Mouse (Mus musculus): ENCODE results near the gene Efcab8.

Efcab8 gene

GRCm38 (mm10) chr2:153779394-153779981 lies at the start of gene Efcab8:
Efcab8 (plus strand) TSS chr2:153779931.
- no peak for DNase-seq (ENCODE audit: low spot score)

GRCm38 (mm10) chr2:153734033-153734432 lies 45.7 kb upstream of the Efcab8 start:
- no peak for DNase-seq (ENCODE audit: low spot score)

GRCm38 (mm10) chr2:153740500-153741436 lies 39.0 kb upstream of the Efcab8 start, which contains the start of gene Mapre1:
Mapre1 (plus strand) TSS chr2:153741274.
- peak; percentile 99 for DNase-seq (ENCODE audit: low spot score)

GRCm38 (mm10) chr2:153741437-153742065 lies 38.2 kb upstream of the Efcab8 start:
- no peak for DNase-seq (ENCODE audit: low spot score)

GRCm38 (mm10) chr2:153747994-153748393 lies 31.7 kb upstream of the Efcab8 start:
- DNase-seq (ENCODE audit: low spot score): no peak

- no peak for DNase-seq (ENCODE audit: low spot score)
Measured at GRCm38 (mm10) chr2:153750363-153750762, 29.4 kb upstream of the Efcab8 start.

DNA sequence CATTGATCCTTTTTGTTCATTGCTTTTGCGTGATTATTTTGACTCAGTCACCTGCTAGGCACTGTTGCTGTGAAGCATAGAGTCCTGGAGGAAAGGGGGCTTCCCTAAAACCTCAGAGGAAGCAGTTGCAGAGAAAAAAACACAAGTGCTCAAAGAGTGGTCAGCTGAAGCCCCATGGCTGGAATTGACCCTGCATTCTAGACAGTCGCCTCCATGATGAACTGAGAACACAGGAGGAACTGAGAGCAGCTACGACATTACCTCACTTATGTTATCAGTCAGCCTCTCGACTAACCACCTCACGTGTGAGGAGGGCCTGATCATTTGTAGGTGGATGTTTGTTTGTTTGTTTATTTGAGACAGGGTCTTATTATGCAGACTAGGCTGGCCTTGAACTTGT lies 17.6 kb upstream of the Efcab8 start:
- DNase-seq (ENCODE audit: low spot score): no peak

DNA sequence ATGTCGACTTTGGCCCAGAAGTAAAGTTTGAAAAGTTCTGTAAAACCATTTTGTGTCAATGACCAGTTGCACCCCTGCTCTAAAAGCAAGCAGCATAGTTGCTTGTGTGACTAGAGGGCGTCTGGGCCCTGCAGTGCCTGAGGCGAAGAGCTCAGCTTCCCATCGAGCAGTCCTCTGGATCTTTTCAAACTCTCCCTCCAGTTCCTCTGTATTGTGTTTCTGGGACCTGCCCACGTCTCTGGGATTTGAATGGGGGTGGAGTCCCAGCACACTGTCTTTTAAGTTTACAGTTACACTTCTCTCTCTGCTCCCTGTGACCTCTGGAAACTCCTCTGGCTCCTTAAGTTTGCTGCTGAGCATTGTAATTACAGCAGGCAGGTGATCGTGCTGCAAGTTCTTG lies 12.2 kb upstream of the Efcab8 start:
- DNase-seq (ENCODE audit: low spot score): no peak

DNA sequence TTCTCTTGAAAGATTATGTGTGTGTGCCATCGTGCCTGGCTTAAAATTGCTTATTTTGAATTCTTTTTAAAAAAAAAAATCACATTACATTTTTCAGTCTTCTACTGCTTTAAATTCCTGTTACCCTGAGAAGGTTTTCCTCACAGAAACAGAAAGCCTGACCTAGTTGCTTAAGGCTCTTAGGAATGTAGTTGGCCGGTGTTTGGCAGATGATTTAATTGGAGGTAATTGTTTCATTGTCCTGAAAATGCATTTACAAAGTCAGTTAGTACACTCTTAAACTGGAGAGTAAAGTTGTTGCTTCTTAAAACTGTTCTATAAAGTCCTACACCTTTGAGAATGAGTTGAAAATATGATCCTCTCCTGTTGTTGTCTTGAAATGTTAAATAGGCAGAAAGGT lies 10.8 kb upstream of the Efcab8 start:
- no peak for DNase-seq (ENCODE audit: low spot score)

- no peak for DNase-seq (ENCODE audit: low spot score)
Measured at GRCm38 (mm10) chr2:153772950-153773349, 6.8 kb upstream of the Efcab8 start.

- DNase-seq (ENCODE audit: low spot score): no peak
Measured at GRCm38 (mm10) chr2:153775472-153775871, 4.3 kb upstream of the Efcab8 start.

GRCm38 (mm10) chr2:153778638-153779362 lies 931 bp upstream of the Efcab8 start:
- peak; percentile 73 for DNase-seq (ENCODE audit: low spot score)

DNA sequence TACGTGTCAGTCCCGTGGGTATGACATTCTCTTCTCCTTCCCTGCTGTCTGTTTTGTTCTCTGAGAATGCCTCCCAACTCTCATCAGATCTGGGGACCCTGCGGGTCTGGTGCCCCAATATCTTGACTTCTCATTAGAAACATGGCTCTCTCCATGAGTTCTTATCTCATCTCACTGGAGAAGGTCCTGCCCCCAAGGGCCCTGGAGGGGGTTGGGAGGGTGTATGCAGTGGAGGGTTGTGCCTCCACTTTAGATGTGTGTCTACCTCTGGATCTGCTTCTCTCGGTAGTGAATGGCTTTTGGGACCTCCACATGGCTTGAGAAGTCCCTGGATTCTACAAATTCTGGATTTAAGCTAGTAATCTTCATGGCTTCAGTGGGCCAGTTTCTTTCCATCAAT lies 1.4 kb downstream of the Efcab8 start:
- no peak for DNase-seq (ENCODE audit: low spot score)

GRCm38 (mm10) chr2:153784668-153785067 lies 4.9 kb downstream of the Efcab8 start:
- DNase-seq (ENCODE audit: low spot score): no peak

GRCm38 (mm10) chr2:153793366-153793765 lies 13.6 kb downstream of the Efcab8 start:
- DNase-seq (ENCODE audit: low spot score): no peak

DNA sequence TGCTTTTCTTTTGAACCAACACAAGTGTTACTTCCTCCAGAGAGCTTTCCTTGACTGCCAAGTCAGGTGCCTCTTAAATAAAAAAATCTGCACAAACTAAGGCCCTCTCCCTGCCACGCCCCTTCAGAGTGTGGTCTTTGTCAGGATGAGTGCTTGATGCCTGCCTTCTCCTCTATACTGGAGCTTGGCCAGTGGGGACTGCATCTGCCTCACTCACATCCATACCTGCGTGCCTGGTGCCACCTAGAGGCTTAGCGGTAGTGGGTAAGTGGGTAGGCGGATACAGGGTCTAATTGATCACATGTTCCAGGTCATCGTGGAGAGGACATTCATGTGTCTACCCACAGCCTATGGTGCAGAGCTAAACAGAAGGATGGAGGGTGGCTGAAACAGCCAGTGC lies 15.4 kb downstream of the Efcab8 start:
- no peak for DNase-seq (ENCODE audit: low spot score)

DNA sequence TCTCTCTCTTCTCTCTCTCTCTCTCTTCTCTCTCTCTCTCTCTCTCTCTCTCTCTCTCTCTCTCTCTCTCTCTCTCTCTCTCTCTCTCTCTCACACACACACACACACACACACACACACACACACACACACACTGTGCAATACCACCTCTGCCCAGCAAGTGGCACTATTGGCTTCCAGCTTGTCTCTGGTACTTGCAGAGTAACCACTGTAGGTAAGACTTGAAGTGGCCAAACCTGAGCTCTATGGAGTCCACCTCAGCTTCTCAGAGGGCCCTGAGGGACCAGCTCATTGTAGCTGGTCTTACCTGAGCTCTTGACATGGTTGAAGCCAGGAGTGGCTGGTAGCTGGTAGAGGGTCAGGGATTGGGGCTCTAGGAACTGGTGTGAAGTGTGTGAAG lies 27.7 kb downstream of the Efcab8 start:
- peak; percentile 14 for DNase-seq (ENCODE audit: low spot score)

- DNase-seq (ENCODE audit: low spot score): no peak
Measured at GRCm38 (mm10) chr2:153808146-153808545, 28.4 kb downstream of the Efcab8 start.

GRCm38 (mm10) chr2:153808841-153809240 lies 29.1 kb downstream of the Efcab8 start:
- no peak for DNase-seq (ENCODE audit: low spot score)

GRCm38 (mm10) chr2:153809921-153810320 lies 30.2 kb downstream of the Efcab8 start:
- DNase-seq (ENCODE audit: low spot score): no peak

- DNase-seq (ENCODE audit: low spot score): no peak
Measured at GRCm38 (mm10) chr2:153822005-153822543, 42.3 kb downstream of the Efcab8 start.

GRCm38 (mm10) chr2:153824593-153824992 lies 44.9 kb downstream of the Efcab8 start:
- DNase-seq (ENCODE audit: low spot score): no peak
